Mouse (Mus musculus) ES-Bruce4 (cell line): ENCODE measurements at regions not wholly inside any gene's neighbourhood (a gene's known extent, or its start where the extent isn't known, plus 50 kb on each side); places are given as distances from the start of the nearest gene placed in this dataset.

ENCODE experiments used
- CTCF ChIP-seq: IDR thresholded peaks from one replicate; pipeline ENCODE4 v1.8.1; 2011; ENCODE audit warnings: low read depth, low read length
- EP300 ChIP-seq: IDR thresholded peaks from 2 replicates; pipeline ENCODE4 v1.6.1; 2011; ENCODE audit warnings: low read depth, low read length; ENCODE audit not compliant: insufficient read depth
- POLR2A ChIP-seq: IDR thresholded peaks from one replicate; pipeline ENCODE4 v1.8.1; 2011; ENCODE audit warnings: low read length; ENCODE audit not compliant: insufficient read depth

DNA sequence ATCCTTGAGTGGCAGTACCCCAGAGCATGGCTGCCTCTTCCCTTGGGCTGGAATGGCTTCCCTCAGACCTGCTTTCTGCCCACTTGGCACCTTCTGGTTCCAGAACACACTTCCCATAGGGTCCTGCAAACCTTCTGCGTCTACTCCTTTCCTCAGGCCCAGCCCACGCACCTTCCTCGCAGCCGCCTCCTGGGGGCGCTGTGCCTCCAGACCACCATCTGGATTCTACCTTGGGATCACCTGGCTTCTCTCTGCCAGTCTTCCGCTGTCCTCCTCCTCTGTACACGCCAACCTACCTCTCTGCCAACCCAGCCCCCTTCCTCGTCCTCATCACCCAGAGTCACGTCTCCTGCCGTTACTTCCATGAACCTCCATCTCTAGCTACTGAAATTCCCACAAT is 166.0 kb downstream of the Zfp36l1 start:
- TF ChIP-seq CTCF (peak; percentile 82), POLR2A (no peak), EP300 (0 out of 2 replicates have a peak, but pooled peaks have one; percentile 18)
